8 mouse cellular contexts compared by ENCODE assay signal in the genomic region with DNA sequence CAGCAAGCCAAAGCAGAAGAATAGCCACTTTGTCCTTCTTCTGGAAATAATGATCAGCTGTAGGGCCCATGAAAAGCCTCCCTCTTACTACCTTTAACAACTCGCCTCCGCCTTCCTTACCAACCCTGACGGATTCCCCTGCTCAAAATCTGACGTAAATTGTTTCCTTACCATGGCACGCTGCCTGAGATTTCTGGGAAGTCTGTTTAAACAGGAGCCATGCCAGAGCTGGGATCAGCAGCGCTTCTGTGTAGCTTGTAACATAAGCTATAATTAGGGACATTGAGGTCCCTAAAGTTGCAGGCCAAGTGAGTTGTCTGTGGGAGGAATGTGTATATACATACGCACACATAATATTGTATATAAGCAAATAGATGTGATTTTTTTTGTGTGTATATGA.
A peak's percentile ranks its signal among the peaks of the same experiment; 100 is the strongest.
DNase-seq lines count a peak whose midpoint lies in the region; ATAC-seq and TF ChIP-seq lines count a peak whose summit lies in the region.

No protein-coding gene starts in this region.

- H3K27me3 ChIP-seq in embryonic facial prominence, embryonic 11.5 days (ENCODE audit: control insufficient read depth, insufficient read depth, low read length): no peaks in the 10 kb centered on the region
- H3K27me3 ChIP-seq in embryonic facial prominence, embryonic 10.5 days (replicated peaks; ENCODE audit: low read depth, poor library complexity, severe bottlenecking): no peaks in the 10 kb centered on the region
- H3K27me3 ChIP-seq in limb, embryonic 14.5 days (ENCODE audit: control insufficient read depth, insufficient read depth, low read length): no peaks in the 10 kb centered on the region
- no peaks in the 10 kb centered on the region for H3K27me3 ChIP-seq in cerebellum, adult 2 months (ENCODE audit: control insufficient read depth, insufficient read depth, low read length)

- no peak overlapping the region for H3K4me2 ChIP-seq in embryonic facial prominence, embryonic 11.5 days (ENCODE audit: low read depth, low read length)
- no peak overlapping the region for H3K4me2 ChIP-seq in limb, embryonic 14.5 days (replicated peaks; ENCODE audit: low read depth, low read length, severe bottlenecking)

- H3K4me3 ChIP-seq in embryonic facial prominence, embryonic 11.5 days (ENCODE audit: low read depth, low read length): no peak overlapping the region
- no peak overlapping the region for H3K4me3 ChIP-seq in embryonic facial prominence, embryonic 10.5 days
- H3K4me3 ChIP-seq in limb, embryonic 14.5 days (replicated peaks; ENCODE audit: low read length): no peak overlapping the region
- H3K4me3 ChIP-seq in cerebellum, adult 2 months (replicated peaks; ENCODE audit: insufficient read depth, low read depth, low read length): no peak overlapping the region

- no peaks in the 10 kb centered on the region for H3K9me3 ChIP-seq in embryonic facial prominence, embryonic 11.5 days (replicated peaks; ENCODE audit: control insufficient read depth, low read length)
- no peaks in the 10 kb centered on the region for H3K9me3 ChIP-seq in embryonic facial prominence, embryonic 10.5 days
- H3K9me3 ChIP-seq in limb, embryonic 14.5 days (ENCODE audit: control insufficient read depth, low read length): no peaks in the 10 kb centered on the region

- TF ChIP-seq CTCF in cerebellum, adult 2 months (IDR thresholded peaks at IDR 0.05; ENCODE audit: borderline replicate concordance, insufficient read depth, low read depth, low read length): no peak

- WGBS in embryonic facial prominence, embryonic 11.5 days: 57% methylated on average over 7 of the region's 7 CpGs
- WGBS in embryonic facial prominence, embryonic 10.5 days: 64% methylated on average over 7 of the region's 7 CpGs
- 48% methylated on average over 7 of the region's 7 CpGs for WGBS in limb, embryonic 14.5 days
- 38% methylated on average over 7 of the region's 7 CpGs for WGBS in cerebellum, adult 2 months

- no peaks in the 10 kb centered on the region for H3K36me3 ChIP-seq in embryonic facial prominence, embryonic 11.5 days (replicated peaks; ENCODE audit: control insufficient read depth, insufficient read depth, low read depth, low read length)
- no peaks in the 10 kb centered on the region for H3K36me3 ChIP-seq in embryonic facial prominence, embryonic 10.5 days (replicated peaks)
- no peaks in the 10 kb centered on the region for H3K36me3 ChIP-seq in limb, embryonic 14.5 days (ENCODE audit: control insufficient read depth, insufficient read depth, low read length)

- H3K4me1 ChIP-seq in embryonic facial prominence, embryonic 11.5 days (ENCODE audit: control insufficient read depth, insufficient read depth, low read length): no peaks in the 10 kb centered on the region
- no peaks in the 10 kb centered on the region for H3K4me1 ChIP-seq in embryonic facial prominence, embryonic 10.5 days
- H3K4me1 ChIP-seq in limb, embryonic 14.5 days (ENCODE audit: control insufficient read depth, insufficient read depth, low read length): no peaks in the 10 kb centered on the region
- H3K4me1 ChIP-seq in cerebellum, adult 2 months (ENCODE audit: control insufficient read depth, insufficient read depth, low read length): no peaks in the 10 kb centered on the region

- H3K27ac ChIP-seq in embryonic facial prominence, embryonic 11.5 days (replicated peaks; ENCODE audit: low read depth, low read length): no peak overlapping the region
- no peak overlapping the region for H3K27ac ChIP-seq in embryonic facial prominence, embryonic 10.5 days (replicated peaks)
- H3K27ac ChIP-seq in limb, embryonic 14.5 days (replicated peaks; ENCODE audit: low read depth, low read length): no peak overlapping the region
- H3K27ac ChIP-seq in cerebellum, adult 2 months (ENCODE audit: insufficient read depth, low read length): no peak overlapping the region

- DNase-seq in embryonic facial prominence, embryonic 11.5 days (ENCODE audit: low spot score): peak; percentile 10
- no peak for DNase-seq in embryonic facial prominence, embryonic 10.5 days (ENCODE audit: low spot score)
- peak; percentile 16 for DNase-seq in 3T3-L1 (ENCODE audit: low read depth, low spot score)
- peak; percentile 10 to 20 for DNase-seq in gastrocnemius, adult 8-10 months (ENCODE audit: low spot score in 2 of 2)
- DNase-seq in limb, embryonic 14.5 days (ENCODE audit: low spot score): peak; percentile 84
- DNase-seq in thymus, postnatal 36 days: no peak
- DNase-seq in embryo, embryonic 11 days: no peak
- no peak for DNase-seq in cerebellum, adult 2 months

- no peak for TF ChIP-seq POLR2A in limb, embryonic 14.5 days (IDR thresholded peaks at IDR 0.05; ENCODE audit: borderline replicate concordance, extremely low read depth, insufficient read depth, insufficient read length)
- TF ChIP-seq POLR2A in cerebellum, adult 2 months (IDR thresholded peaks at IDR 0.05; ENCODE audit: borderline replicate concordance, insufficient read depth, low read length): no peak

- no peak overlapping the region for H3K9ac ChIP-seq in embryonic facial prominence, embryonic 11.5 days (replicated peaks; ENCODE audit: low read length)
- H3K9ac ChIP-seq in limb, embryonic 14.5 days (ENCODE audit: low read depth, low read length, severe bottlenecking): no peak overlapping the region

- ATAC-seq in embryonic facial prominence, embryonic 11.5 days (replicated peaks; ENCODE audit: insufficient number of reproducible peaks, low FRiP score, low TSS enrichment, low read depth): no peak
- peak; percentile 72; the same call in 1 of the 2 replicates for ATAC-seq in limb, embryonic 14.5 days (ENCODE audit: low FRiP score, low read depth)

Comparison
In these comparisons a context has a peak if more than half of its experiments do, and no peak if none do; other contexts are left out.
1. DNase-seq: peak in embryonic facial prominence, embryonic 11.5 days (single experiment), 3T3-L1 (single experiment), gastrocnemius, adult 8-10 months (2 of 2) and limb, embryonic 14.5 days (single experiment); none in embryonic facial prominence, embryonic 10.5 days (single experiment), thymus, postnatal 36 days (0 of 2), embryo, embryonic 11 days (single experiment) and cerebellum, adult 2 months (0 of 2).